Mouse (Mus musculus) ES-E14 (cell line): Measurements from ENCODE around the gene Gm21885.

Experiments
- HCFC1 ChIP-seq: IDR thresholded peaks from 2 replicates; pipeline ENCODE4 v1.6.1; 2012; ENCODE audit warnings: low read length, inconsistent platforms, borderline replicate concordance; ENCODE audit not compliant: insufficient read depth
- ZNF384 ChIP-seq: IDR thresholded peaks from 2 replicates; pipeline ENCODE4 v1.6.1; 2012; ENCODE audit warnings: low read depth, low read length, inconsistent platforms

DNA sequence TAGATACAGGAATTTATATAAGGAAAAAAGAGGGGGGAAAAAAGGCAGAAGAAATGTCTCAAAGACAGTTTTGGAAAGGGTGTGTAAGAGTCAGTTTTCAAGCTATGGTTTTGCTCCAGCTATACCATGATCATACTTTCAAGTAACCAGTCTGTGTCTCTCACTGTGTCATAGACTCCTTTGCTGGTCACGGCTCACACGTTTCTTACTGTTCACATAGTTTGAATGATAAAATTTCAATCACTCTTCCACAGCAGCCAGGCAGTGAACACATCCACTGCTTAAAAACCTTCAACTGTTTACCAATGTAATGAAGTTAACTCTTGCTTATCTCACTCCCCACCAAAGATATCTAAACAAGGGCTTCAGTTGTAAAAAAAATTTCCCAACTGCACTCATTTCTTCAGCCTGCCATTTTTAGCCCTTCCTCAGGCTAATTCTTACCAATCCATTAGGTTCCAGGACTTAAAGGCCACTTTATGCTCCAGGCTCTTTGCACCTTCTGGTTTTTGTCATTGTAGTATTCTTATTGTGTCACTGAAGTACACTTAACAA is 32.5 kb downstream of the Gm21885 start:
- TF ChIP-seq ZNF384 (no peak), HCFC1 (no peak)
